In genomic region chr12:84794647-84795046, GRCm38 (mm10) we compare ENCODE assay signal across 23 mouse cellular contexts. TPM values are rescaled to one million over a fixed set of nuclear protein-coding genes. Genes with fewer than 3 reads are reported as not detected.
DNase-seq lines count a peak whose midpoint lies in the region; ATAC-seq and TF ChIP-seq lines count a peak whose summit lies in the region.
"Had no signal": no experiment of that assay in that cellular context is flagged by ENCODE, and none has a peak within 500 bp of the region (broad histone marks: within the 10 kb centered on the region; RNA-seq: fewer than 3 reads in every experiment).

No protein-coding gene starts in this region.

- peaks cover 9% of the 10 kb centered on the region for H3K4me1 ChIP-seq in hindbrain, embryonic 10.5 days (replicated peaks)
- no peaks in the 10 kb centered on the region for H3K4me1 ChIP-seq in hindbrain, embryonic 14.5 days (replicated peaks; ENCODE audit: control insufficient read depth, insufficient read depth, low read length)
- H3K4me1 ChIP-seq in intestine, embryonic 16.5 days (ENCODE audit: control insufficient read depth, insufficient read depth, low read length), result peaks cover 3% of the 10 kb centered on the region; the same call in 1 of the 2 replicates
- H3K4me1 ChIP-seq in heart, embryonic 11.5 days (ENCODE audit: control insufficient read depth, insufficient read depth, low read length), result no peaks in the 10 kb centered on the region
- H3K4me1 ChIP-seq: forebrain, embryonic 10.5 days; forebrain, embryonic 12.5 days had no signal

- 0 out of 2 replicates have a peak overlapping the region, but pooled peaks have one; percentile 23 for H3K27ac ChIP-seq in hindbrain, embryonic 10.5 days
- H3K27ac ChIP-seq in hindbrain, embryonic 14.5 days, result no peak overlapping the region
- no peak overlapping the region for H3K27ac ChIP-seq in intestine, embryonic 16.5 days (ENCODE audit: low read length)
- no peak overlapping the region for H3K27ac ChIP-seq in heart, embryonic 11.5 days (ENCODE audit: low read depth, low read length)
- H3K27ac ChIP-seq: embryonic facial prominence, embryonic 13.5 days; embryonic facial prominence, embryonic 15.5 days; forebrain, embryonic 10.5 days; forebrain, embryonic 12.5 days had no signal

- TF ChIP-seq POLR2A in myocyte (IDR thresholded peaks at IDR 0.05; ENCODE audit: insufficient read length, low read depth), result peak; percentile 65

- H3K9ac ChIP-seq in hindbrain, embryonic 14.5 days, result no peak overlapping the region
- no peak overlapping the region for H3K9ac ChIP-seq in intestine, embryonic 16.5 days (ENCODE audit: low read depth, low read length)
- H3K9ac ChIP-seq in heart, embryonic 11.5 days (ENCODE audit: low read depth, low read length), result no peak overlapping the region
- H3K9ac ChIP-seq: embryonic facial prominence, embryonic 13.5 days; embryonic facial prominence, embryonic 15.5 days; forebrain, embryonic 12.5 days had no signal

- ATAC-seq in hindbrain, embryonic 14.5 days (ENCODE audit: low FRiP score), result no peak
- peak; percentile 68; the same call in 1 of the 2 replicates for ATAC-seq in intestine, embryonic 16.5 days
- ATAC-seq in heart, embryonic 11.5 days (replicated peaks; ENCODE audit: insufficient number of reproducible peaks, low FRiP score, low TSS enrichment), result no peak
- ATAC-seq: forebrain, embryonic 14.5 days; forebrain, embryonic 16.5 days had no signal

- DNase-seq in hindbrain, embryonic 10.5 days (ENCODE audit: low spot score), result no peak
- DNase-seq in hindbrain, embryonic 14.5 days (ENCODE audit: low spot score), result no peak
- DNase-seq in urinary bladder, postnatal 14 days (ENCODE audit: low spot score), result no peak
- DNase-seq: adrenal gland, postnatal 10 days; adrenal gland, postnatal 25 days; B cell, adult 2 months; cerebellum, adult 11 months; cerebellum, adult 18-20 months; cerebellum, adult 8-10 months; cerebellum, adult 9-11 months; cerebellum, postnatal 14 days; cerebellum, postnatal 36 days; embryo, embryonic 11 days had no signal

- H3K4me2 ChIP-seq in hindbrain, embryonic 14.5 days (replicated peaks), result no peak overlapping the region
- no peak overlapping the region for H3K4me2 ChIP-seq in intestine, embryonic 16.5 days (ENCODE audit: low read depth, low read length)
- peak overlapping the region; percentile 70 for H3K4me2 ChIP-seq in myocyte (ENCODE audit: low read depth)
- H3K4me2 ChIP-seq in heart, embryonic 11.5 days, result no peak overlapping the region
- H3K4me2 ChIP-seq: embryonic facial prominence, embryonic 13.5 days; embryonic facial prominence, embryonic 15.5 days; forebrain, embryonic 12.5 days had no signal

- 90% methylated on average over 8 of the region's 8 CpGs for WGBS in hindbrain, embryonic 10.5 days
- WGBS in hindbrain, embryonic 14.5 days, result 91% methylated on average over 8 of the region's 8 CpGs
- 74% methylated on average over 8 of the region's 8 CpGs for WGBS in intestine, embryonic 16.5 days
- WGBS in heart, embryonic 11.5 days (ENCODE audit: insufficient replicate concordance), result 71% methylated on average over 8 of the region's 8 CpGs

- H3K4me3 ChIP-seq in hindbrain, embryonic 10.5 days, result no peak overlapping the region
- H3K4me3 ChIP-seq in hindbrain, embryonic 14.5 days (replicated peaks; ENCODE audit: low read length), result no peak overlapping the region
- no peak overlapping the region for H3K4me3 ChIP-seq in intestine, embryonic 16.5 days (ENCODE audit: low read length)
- no peak overlapping the region for H3K4me3 ChIP-seq in myocyte
- H3K4me3 ChIP-seq in heart, embryonic 11.5 days (ENCODE audit: low read depth, low read length), result no peak overlapping the region
- H3K4me3 ChIP-seq: embryonic facial prominence, embryonic 13.5 days; embryonic facial prominence, embryonic 15.5 days; erythroblast, embryonic 14.5 days; forebrain, embryonic 10.5 days; forebrain, embryonic 12.5 days had no signal

- no peaks in the 10 kb centered on the region for H3K27me3 ChIP-seq in hindbrain, embryonic 10.5 days (ENCODE audit: insufficient read depth, poor library complexity, severe bottlenecking)
- H3K27me3 ChIP-seq in hindbrain, embryonic 14.5 days (ENCODE audit: control insufficient read depth, insufficient read depth, low read length), result no peaks in the 10 kb centered on the region
- H3K27me3 ChIP-seq in intestine, embryonic 16.5 days (replicated peaks; ENCODE audit: control insufficient read depth, insufficient read depth, low read length), result no peaks in the 10 kb centered on the region
- H3K27me3 ChIP-seq in myocyte (ENCODE audit: control insufficient read depth, insufficient read depth, insufficient read length), result no peaks in the 10 kb centered on the region
- H3K27me3 ChIP-seq in heart, embryonic 11.5 days (ENCODE audit: control insufficient read depth, insufficient read depth, low read length), result peaks cover 84% of the 10 kb centered on the region
- H3K27me3 ChIP-seq: embryonic facial prominence, embryonic 13.5 days; embryonic facial prominence, embryonic 15.5 days had no signal

- no peak overlapping the region for H3ac ChIP-seq in myocyte (ENCODE audit: control insufficient read depth, insufficient read length)

- no peaks in the 10 kb centered on the region for H3K79me2 ChIP-seq in myocyte (ENCODE audit: control insufficient read depth, insufficient read depth)

- no peaks in the 10 kb centered on the region for H3K36me3 ChIP-seq in hindbrain, embryonic 10.5 days
- no peaks in the 10 kb centered on the region for H3K36me3 ChIP-seq in hindbrain, embryonic 14.5 days (replicated peaks; ENCODE audit: control insufficient read depth, insufficient read depth)
- H3K36me3 ChIP-seq in intestine, embryonic 16.5 days (ENCODE audit: control insufficient read depth, insufficient read depth, low read length), result no peaks in the 10 kb centered on the region
- H3K36me3 ChIP-seq in myocyte (ENCODE audit: control insufficient read depth, insufficient read depth), result peaks cover 4% of the 10 kb centered on the region
- no peaks in the 10 kb centered on the region for H3K36me3 ChIP-seq in heart, embryonic 11.5 days (ENCODE audit: control insufficient read depth, insufficient read depth, low read length)
- H3K36me3 ChIP-seq: embryonic facial prominence, embryonic 13.5 days; embryonic facial prominence, embryonic 15.5 days; forebrain, embryonic 10.5 days; forebrain, embryonic 12.5 days had no signal

- no peaks in the 10 kb centered on the region for H3K9me3 ChIP-seq in hindbrain, embryonic 10.5 days
- no peaks in the 10 kb centered on the region for H3K9me3 ChIP-seq in hindbrain, embryonic 14.5 days (ENCODE audit: control insufficient read depth, low read length)
- no peaks in the 10 kb centered on the region for H3K9me3 ChIP-seq in intestine, embryonic 16.5 days (ENCODE audit: control insufficient read depth, low read length)
- H3K9me3 ChIP-seq in heart, embryonic 11.5 days (replicated peaks; ENCODE audit: control insufficient read depth, low read length), result no peaks in the 10 kb centered on the region
- H3K9me3 ChIP-seq: embryonic facial prominence, embryonic 13.5 days; embryonic facial prominence, embryonic 15.5 days; forebrain, embryonic 10.5 days; forebrain, embryonic 12.5 days had no signal

TF ChIP-seq in myocyte, 11 proteins besides CTCF, POLR2A, EP300 and RAD21:
- TF ChIP-seq MYOD1 (IDR thresholded peaks at IDR 0.05; ENCODE audit: control insufficient read depth in 1 of 3, insufficient read length in 2 of 3, low read depth in 2 of 3) (peak in 1 of 3 experiments; percentile 53), USF1 (IDR thresholded peaks at IDR 0.05; ENCODE audit: low read depth) (no peak)

RNA-seq across cellular contexts. Expression of gene Isca2, which starts 21.6 kb away (rescaled TPM):
- polyA plus RNA-seq in hindbrain, embryonic 10.5 days (2016; fragmentation: Nextera tagmentation; extraction: Ambion mirVana), result 160 and 181 TPM in 2 replicates
- polyA plus RNA-seq in hindbrain, embryonic 14.5 days (2014; fragmentation: Nextera tagmentation; extraction: Ambion mirVana), result 127 and 132 TPM in 2 replicates
- 142 and 150 TPM in 2 replicates for polyA plus RNA-seq in intestine, embryonic 16.5 days (2015; fragmentation: Nextera tagmentation; extraction: Ambion mirVana)
- 51.2 TPM for polyA plus RNA-seq in myocyte (2012; fragmentation: generic; extraction: Trizol)
- 133 and 142 TPM in 2 replicates for polyA plus RNA-seq in heart, embryonic 11.5 days (2014; fragmentation: Nextera tagmentation; extraction: Ambion mirVana)

RNA-seq across cellular contexts. Expression of gene Npc2, which starts 21.7 kb away (rescaled TPM):
- 77.2 and 89.0 TPM in 2 replicates for polyA plus RNA-seq in hindbrain, embryonic 10.5 days (2016; fragmentation: Nextera tagmentation; extraction: Ambion mirVana)
- polyA plus RNA-seq in hindbrain, embryonic 14.5 days (2014; fragmentation: Nextera tagmentation; extraction: Ambion mirVana), result 51.6 and 54.3 TPM in 2 replicates
- 88.4 and 93.4 TPM in 2 replicates for polyA plus RNA-seq in intestine, embryonic 16.5 days (2015; fragmentation: Nextera tagmentation; extraction: Ambion mirVana)
- polyA plus RNA-seq in myocyte (2012; fragmentation: generic; extraction: Trizol), result 188 TPM
- polyA plus RNA-seq in heart, embryonic 11.5 days (2014; fragmentation: Nextera tagmentation; extraction: Ambion mirVana), result 52.0 and 55.6 TPM in 2 replicates
